Mouse (Mus musculus): ENCODE data around the gene Frmd4a. TPM values are rescaled to one million over a fixed set of nuclear protein-coding genes. Genes with fewer than 3 reads are reported as not detected.
A peak's percentile ranks its signal among the peaks of the same experiment; 100 is the strongest.

The Frmd4a gene
- polyA plus RNA-seq, 1 experiment from 2014 or later = 17.7 TPM

DNA sequence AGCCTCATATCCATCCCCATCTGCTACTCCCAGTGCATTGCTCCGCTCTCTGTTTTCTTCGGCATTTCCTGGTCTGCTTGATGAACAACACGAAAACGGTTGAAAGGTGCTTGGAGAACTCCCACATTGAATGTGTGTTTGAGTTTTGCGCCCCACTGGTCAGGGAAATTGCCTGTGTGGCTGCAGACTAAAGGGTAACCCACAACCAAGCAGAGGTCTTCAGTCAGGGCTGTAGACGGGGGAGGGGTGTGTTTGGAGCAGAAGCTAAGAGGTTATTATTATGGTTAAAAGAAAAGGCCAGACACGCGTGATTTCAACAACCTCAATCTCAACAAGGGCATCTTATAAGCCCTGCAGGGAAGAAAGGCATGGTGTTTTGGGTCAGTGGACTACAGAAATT, 167.5 kb downstream of the Frmd4a start:
- Histone ChIP-seq H3K4me1 (ENCODE audit: control insufficient read depth in 2 of 2, insufficient read depth in 2 of 2, low read length in 2 of 2) (peaks cover 8 to 17% of the 10 kb centered on the region in 2 experiments), H3K36me3 (ENCODE audit: control insufficient read depth, insufficient read depth, low read length) (no peaks in the 10 kb centered on the region), H3K9me3 (ENCODE audit: control insufficient read depth, low read length) (no peaks in the 10 kb centered on the region), H3K27me3 (ENCODE audit: control insufficient read depth, insufficient read depth, low read length) (no peaks in the 10 kb centered on the region), H3K4me3 (ENCODE audit: control insufficient read depth in 1 of 2, insufficient read depth in 1 of 2, low read depth in 1 of 2, low read length in 2 of 2) (no peak overlapping the region), H3K9ac (ENCODE audit: low read length) (no peak overlapping the region), H3K27ac (replicated peaks in 1 of 2; ENCODE audit: control insufficient read depth in 1 of 2, insufficient read depth in 1 of 2, low read depth in 2 of 2, low read length in 2 of 2) (no peak overlapping the region), H3K4me2 (ENCODE audit: low read length) (no peak overlapping the region)
- ATAC-seq (ENCODE audit: insufficient number of reproducible peaks, insufficient read depth, low FRiP score, low read depth) = no peak
- WGBS = 85% methylated on average over 8 of the region's 8 CpGs

DNA sequence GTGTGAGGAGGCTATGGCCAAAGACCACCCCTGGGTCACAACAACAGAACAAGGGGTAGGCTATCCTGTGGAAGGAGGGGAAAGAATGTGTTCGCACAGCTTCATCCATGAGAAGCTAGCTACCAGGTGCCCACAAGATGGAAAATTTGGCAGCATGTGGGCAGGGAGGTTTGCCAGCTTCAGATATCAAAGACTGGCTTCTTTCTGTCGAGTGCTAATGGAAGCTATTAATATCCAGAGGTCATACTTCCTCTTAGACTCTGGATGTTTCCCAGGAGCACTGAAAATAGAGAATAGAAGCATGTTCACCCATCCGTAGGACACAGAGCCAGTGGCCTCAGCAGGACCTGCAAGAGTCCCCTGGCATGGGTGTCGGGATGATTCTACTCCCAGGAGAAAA, 170.0 kb downstream of the Frmd4a start:
- Histone ChIP-seq H3K4me2 (ENCODE audit: low read length) (0 out of 2 replicates have a peak overlapping the region, but pooled peaks have one; percentile 17), H3K36me3 (ENCODE audit: control insufficient read depth, insufficient read depth, low read length) (no peaks in the 10 kb centered on the region), H3K4me3 (ENCODE audit: control insufficient read depth in 1 of 2, insufficient read depth in 1 of 2, low read depth in 1 of 2, low read length in 2 of 2) (no peak overlapping the region), H3K9ac (ENCODE audit: low read length) (no peak overlapping the region), H3K9me3 (ENCODE audit: control insufficient read depth, low read length) (no peaks in the 10 kb centered on the region), H3K4me1 (ENCODE audit: control insufficient read depth in 2 of 2, insufficient read depth in 2 of 2, low read length in 2 of 2) (peaks cover 8 to 17% of the 10 kb centered on the region in 2 experiments), H3K27me3 (ENCODE audit: control insufficient read depth, insufficient read depth, low read length) (no peaks in the 10 kb centered on the region), H3K27ac (replicated peaks in 1 of 2; ENCODE audit: control insufficient read depth in 1 of 2, insufficient read depth in 1 of 2, low read depth in 2 of 2, low read length in 2 of 2) (peak overlapping the region; percentile 39 to 68; a peak in 3 of 4 replicates)
- no peak for ATAC-seq (ENCODE audit: insufficient number of reproducible peaks, insufficient read depth, low FRiP score, low read depth)
- 23% methylated on average over 4 of the region's 4 CpGs for WGBS

DNA sequence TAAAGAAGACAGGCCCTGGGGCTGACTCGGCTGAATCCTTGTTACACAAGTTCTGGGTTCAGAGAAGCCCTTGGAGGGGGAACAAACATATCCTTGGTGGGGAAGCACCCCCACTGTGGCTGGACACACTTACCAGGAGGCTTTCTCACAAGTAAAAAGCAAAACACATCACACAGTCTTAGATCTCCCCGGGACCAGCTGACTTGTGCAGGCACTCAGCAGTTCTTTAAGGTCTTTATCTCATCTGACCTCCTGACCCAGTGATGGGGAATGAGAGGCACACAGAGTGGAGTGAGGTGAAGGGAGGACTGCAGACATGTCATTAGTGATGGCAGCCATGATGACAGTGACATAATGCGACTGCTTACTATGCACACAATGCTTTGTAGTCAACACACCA, 170.8 kb downstream of the Frmd4a start:
- no peak for ATAC-seq (ENCODE audit: insufficient number of reproducible peaks, insufficient read depth, low FRiP score, low read depth)
- Histone ChIP-seq H3K27me3 (ENCODE audit: control insufficient read depth, insufficient read depth, low read length) (no peaks in the 10 kb centered on the region), H3K9me3 (ENCODE audit: control insufficient read depth, low read length) (no peaks in the 10 kb centered on the region), H3K9ac (ENCODE audit: low read length) (no peak overlapping the region), H3K4me3 (ENCODE audit: control insufficient read depth in 1 of 2, insufficient read depth in 1 of 2, low read depth in 1 of 2, low read length in 2 of 2) (no peak overlapping the region), H3K36me3 (ENCODE audit: control insufficient read depth, insufficient read depth, low read length) (no peaks in the 10 kb centered on the region), H3K4me2 (ENCODE audit: low read length) (no peak overlapping the region), H3K27ac (replicated peaks in 1 of 2; ENCODE audit: control insufficient read depth in 1 of 2, insufficient read depth in 1 of 2, low read depth in 2 of 2, low read length in 2 of 2) (0 out of 4 replicates have a peak overlapping the region, but pooled peaks of 1 of the 2 experiments have one; percentile 58), H3K4me1 (ENCODE audit: control insufficient read depth in 2 of 2, insufficient read depth in 2 of 2, low read length in 2 of 2) (peaks cover 8 to 17% of the 10 kb centered on the region in 2 experiments)
- whole genome bisulfite sequencing = 35% methylated on average over 3 of the region's 3 CpGs

DNA sequence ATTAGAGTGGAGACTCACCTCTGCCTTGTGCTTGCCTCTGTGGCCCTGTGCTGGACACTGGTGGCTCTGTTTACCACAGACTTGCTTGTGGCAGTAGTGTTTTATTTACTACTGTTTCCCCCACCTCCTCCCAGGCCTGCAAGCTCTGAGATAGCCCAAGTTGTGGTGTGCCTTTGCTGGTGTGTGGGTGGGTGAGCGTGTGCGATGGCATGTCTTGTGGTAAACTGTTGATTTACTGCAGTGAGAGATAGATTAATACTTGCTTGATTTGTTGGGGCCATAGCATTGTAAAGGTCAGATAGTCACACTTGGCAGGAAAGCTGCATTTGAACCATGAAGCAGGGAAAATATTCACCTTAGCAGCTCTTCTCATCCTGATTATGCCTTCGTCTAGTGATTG, 172.8 kb downstream of the Frmd4a start:
- no peak overlapping the region for H3K9ac ChIP-seq (ENCODE audit: low read length)
- H3K27ac ChIP-seq (replicated peaks in 1 of 2; ENCODE audit: control insufficient read depth in 1 of 2, insufficient read depth in 1 of 2, low read depth in 2 of 2, low read length in 2 of 2) = no peak overlapping the region
- no peaks in the 10 kb centered on the region for H3K36me3 ChIP-seq (ENCODE audit: control insufficient read depth, insufficient read depth, low read length)
- no peak overlapping the region for H3K4me3 ChIP-seq (ENCODE audit: control insufficient read depth in 1 of 2, insufficient read depth in 1 of 2, low read depth in 1 of 2, low read length in 2 of 2)
- no peaks in the 10 kb centered on the region for H3K27me3 ChIP-seq (ENCODE audit: control insufficient read depth, insufficient read depth, low read length)
- no peak overlapping the region for H3K4me2 ChIP-seq (ENCODE audit: low read length)
- ATAC-seq (ENCODE audit: insufficient number of reproducible peaks, insufficient read depth, low FRiP score, low read depth) = no peak
- WGBS = 88% methylated on average over 3 of the region's 3 CpGs
- no peaks in the 10 kb centered on the region for H3K9me3 ChIP-seq (ENCODE audit: control insufficient read depth, low read length)
- H3K4me1 ChIP-seq (ENCODE audit: control insufficient read depth in 2 of 2, insufficient read depth in 2 of 2, low read length in 2 of 2) = peaks cover 8 to 17% of the 10 kb centered on the region in 2 experiments

DNA sequence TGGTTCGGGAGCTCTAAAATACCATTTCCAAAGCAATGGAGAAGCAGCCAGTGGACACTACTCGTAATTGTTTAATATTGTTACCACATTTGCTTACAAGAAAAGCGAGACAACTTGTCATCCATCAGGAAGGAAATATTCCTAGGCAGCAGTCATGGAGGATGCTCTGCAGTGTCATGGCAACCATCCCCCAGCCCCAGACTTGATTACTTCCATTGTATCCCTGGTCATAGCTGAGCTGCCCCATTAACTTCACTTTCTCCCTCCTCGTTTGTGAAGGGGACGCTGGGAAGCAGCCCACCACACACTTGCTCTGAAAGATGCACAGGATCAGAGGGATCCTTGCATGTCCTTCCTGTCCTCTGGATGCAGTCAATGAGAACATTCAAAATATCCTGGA, 173.5 kb downstream of the Frmd4a start:
- no peaks in the 10 kb centered on the region for H3K36me3 ChIP-seq (ENCODE audit: control insufficient read depth, insufficient read depth, low read length)
- no peak overlapping the region for H3K9ac ChIP-seq (ENCODE audit: low read length)
- no peak overlapping the region for H3K4me2 ChIP-seq (ENCODE audit: low read length)
- ATAC-seq (ENCODE audit: insufficient number of reproducible peaks, insufficient read depth, low FRiP score, low read depth) = no peak
- H3K27me3 ChIP-seq (ENCODE audit: control insufficient read depth, insufficient read depth, low read length) = no peaks in the 10 kb centered on the region
- H3K4me1 ChIP-seq (ENCODE audit: control insufficient read depth in 2 of 2, insufficient read depth in 2 of 2, low read length in 2 of 2) = peaks cover 8 to 17% of the 10 kb centered on the region in 2 experiments
- WGBS = 76% methylated on average over 5 of the region's 5 CpGs
- no peak overlapping the region for H3K27ac ChIP-seq (replicated peaks in 1 of 2; ENCODE audit: control insufficient read depth in 1 of 2, insufficient read depth in 1 of 2, low read depth in 2 of 2, low read length in 2 of 2)
- no peaks in the 10 kb centered on the region for H3K9me3 ChIP-seq (ENCODE audit: control insufficient read depth, low read length)
- H3K4me3 ChIP-seq (ENCODE audit: control insufficient read depth in 1 of 2, insufficient read depth in 1 of 2, low read depth in 1 of 2, low read length in 2 of 2) = no peak overlapping the region

DNA sequence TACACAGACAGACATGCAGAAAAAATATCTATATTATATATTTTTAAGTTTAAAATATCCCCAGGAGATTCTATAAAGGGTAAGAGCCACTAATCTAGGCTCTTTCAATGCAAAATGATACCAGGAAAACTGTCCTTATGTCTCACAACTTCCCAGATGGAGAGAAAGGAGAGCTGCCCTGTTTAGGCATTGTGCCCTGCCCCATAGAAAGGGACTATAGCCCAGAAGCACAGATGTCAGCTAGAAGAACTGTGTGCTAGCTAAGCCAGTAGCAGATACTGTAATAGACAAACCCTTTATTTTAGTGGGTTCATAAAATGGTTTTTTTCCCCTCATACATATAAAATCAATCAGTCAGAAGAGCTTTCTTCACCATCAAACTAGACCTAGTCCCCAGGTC, 175.7 kb downstream of the Frmd4a start:
- Histone ChIP-seq H3K4me3 (ENCODE audit: control insufficient read depth in 1 of 2, insufficient read depth in 1 of 2, low read depth in 1 of 2, low read length in 2 of 2) (no peak overlapping the region), H3K27ac (replicated peaks in 1 of 2; ENCODE audit: control insufficient read depth in 1 of 2, insufficient read depth in 1 of 2, low read depth in 2 of 2, low read length in 2 of 2) (no peak overlapping the region), H3K4me2 (ENCODE audit: low read length) (no peak overlapping the region), H3K4me1 (ENCODE audit: control insufficient read depth in 2 of 2, insufficient read depth in 2 of 2, low read length in 2 of 2) (peaks cover 2 to 5% of the 10 kb centered on the region in 2 experiments), H3K9me3 (ENCODE audit: control insufficient read depth, low read length) (no peaks in the 10 kb centered on the region), H3K9ac (ENCODE audit: low read length) (no peak overlapping the region), H3K36me3 (ENCODE audit: control insufficient read depth, insufficient read depth, low read length) (no peaks in the 10 kb centered on the region), H3K27me3 (ENCODE audit: control insufficient read depth, insufficient read depth, low read length) (no peaks in the 10 kb centered on the region)
- no peak for ATAC-seq (ENCODE audit: insufficient number of reproducible peaks, insufficient read depth, low FRiP score, low read depth)

DNA sequence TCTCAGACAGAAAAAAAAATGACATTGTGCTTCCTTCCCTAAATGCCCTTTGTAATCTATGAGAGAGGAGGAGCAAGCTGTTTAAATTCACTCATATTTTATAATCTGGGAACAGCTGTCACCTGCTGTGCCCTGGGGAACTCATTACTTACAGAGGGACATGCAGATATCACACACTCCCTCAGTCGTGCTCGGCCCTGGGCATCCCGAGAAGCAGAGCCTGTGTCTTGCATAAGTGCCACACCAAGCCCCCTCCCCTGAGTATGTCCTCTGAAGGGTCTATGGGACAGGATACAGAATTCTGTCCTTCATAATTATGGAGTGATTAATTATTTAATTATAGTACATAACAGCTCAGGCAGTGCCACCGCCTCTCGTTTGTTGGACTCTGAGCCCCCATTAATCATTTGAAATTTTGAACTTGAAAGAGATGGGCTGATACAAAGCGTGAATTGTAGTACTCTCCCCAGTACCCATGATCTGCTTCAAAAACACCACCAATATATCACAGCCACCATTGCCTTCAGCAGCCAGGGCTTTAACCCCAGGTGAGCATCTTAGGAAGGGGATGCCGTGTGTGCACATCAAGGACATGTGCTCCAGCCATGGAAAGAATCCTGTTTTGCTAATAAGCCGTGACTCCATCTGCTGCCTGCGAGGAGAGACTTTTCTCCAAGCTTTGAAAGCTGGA, 177.0 kb downstream of the Frmd4a start:
- no peaks in the 10 kb centered on the region for H3K9me3 ChIP-seq (ENCODE audit: control insufficient read depth, low read length)
- no peak for ATAC-seq (ENCODE audit: insufficient number of reproducible peaks, insufficient read depth, low FRiP score, low read depth)
- H3K4me3 ChIP-seq (ENCODE audit: control insufficient read depth in 1 of 2, insufficient read depth in 1 of 2, low read depth in 1 of 2, low read length in 2 of 2) = no peak overlapping the region
- 76% methylated on average over 9 of the region's 9 CpGs for WGBS
- H3K9ac ChIP-seq (ENCODE audit: low read length) = no peak overlapping the region
- H3K4me1 ChIP-seq (ENCODE audit: control insufficient read depth in 2 of 2, insufficient read depth in 2 of 2, low read length in 2 of 2) = no peaks in the 10 kb centered on the region
- no peak overlapping the region for H3K27ac ChIP-seq (replicated peaks in 1 of 2; ENCODE audit: control insufficient read depth in 1 of 2, insufficient read depth in 1 of 2, low read depth in 2 of 2, low read length in 2 of 2)
- H3K4me2 ChIP-seq (ENCODE audit: low read length) = no peak overlapping the region
- H3K27me3 ChIP-seq (ENCODE audit: control insufficient read depth, insufficient read depth, low read length) = no peaks in the 10 kb centered on the region
- H3K36me3 ChIP-seq (ENCODE audit: control insufficient read depth, insufficient read depth, low read length) = no peaks in the 10 kb centered on the region

DNA sequence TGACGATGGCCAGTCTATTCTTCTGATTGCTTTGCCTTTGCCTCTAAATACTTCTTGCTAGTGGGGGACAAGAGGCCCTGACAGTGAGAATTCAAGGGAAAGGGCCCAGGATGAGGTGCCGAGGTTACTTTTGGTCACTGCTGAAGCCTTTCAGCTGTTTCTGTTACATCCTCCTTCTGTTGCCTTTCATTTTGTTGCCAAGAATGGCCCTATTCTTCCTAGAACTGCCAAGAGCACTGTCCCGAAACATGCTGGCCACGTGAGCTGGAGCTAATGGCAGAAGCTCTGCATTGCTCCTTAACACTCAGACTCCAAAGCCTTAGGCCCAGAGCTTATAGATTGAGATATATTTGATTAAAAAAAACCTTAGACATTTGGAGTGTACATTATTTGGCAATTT, 178.5 kb downstream of the Frmd4a start:
- ATAC-seq (ENCODE audit: insufficient number of reproducible peaks, insufficient read depth, low FRiP score, low read depth) = no peak
- Histone ChIP-seq H3K27ac (replicated peaks in 1 of 2; ENCODE audit: control insufficient read depth in 1 of 2, insufficient read depth in 1 of 2, low read depth in 2 of 2, low read length in 2 of 2) (no peak overlapping the region), H3K36me3 (ENCODE audit: control insufficient read depth, insufficient read depth, low read length) (no peaks in the 10 kb centered on the region), H3K9ac (ENCODE audit: low read length) (no peak overlapping the region), H3K27me3 (ENCODE audit: control insufficient read depth, insufficient read depth, low read length) (no peaks in the 10 kb centered on the region), H3K4me3 (ENCODE audit: control insufficient read depth in 1 of 2, insufficient read depth in 1 of 2, low read depth in 1 of 2, low read length in 2 of 2) (no peak overlapping the region), H3K4me1 (ENCODE audit: control insufficient read depth in 2 of 2, insufficient read depth in 2 of 2, low read length in 2 of 2) (no peaks in the 10 kb centered on the region), H3K4me2 (ENCODE audit: low read length) (no peak overlapping the region), H3K9me3 (ENCODE audit: control insufficient read depth, low read length) (no peaks in the 10 kb centered on the region)
- WGBS = 80% methylated on average over 4 of the region's 4 CpGs
